Mouse (Mus musculus): ENCODE results near the gene Eri3. TPM values are rescaled to one million over a fixed set of nuclear protein-coding genes. Genes with fewer than 3 reads are reported as not detected.
A peak's percentile ranks its signal among the peaks of the same experiment; 100 is the strongest.

The Eri3 gene
- total RNA-seq (2021) = 67.9 and 76.2 TPM in 2 replicates
- long read RNA-seq, transcript Eri3-201 (9 exons, 1,719 nt) = major isoform, 23 of 53 reads
- long read RNA-seq, partial matches to known transcripts = 7 of 53 reads
- long read RNA-seq, other reads (novel, unspliced or antisense) = 23 of 53 reads

GRCm38 (mm10) chr4:117550140-117550851, at the start of gene Eri3:
TSS of gene Eri3 (plus strand) at chr4:117550365.
- DNase-seq = peak; percentile 97

GRCm38 (mm10) chr4:117518246-117518645, 31.9 kb upstream of the Eri3 start:
- DNase-seq = no peak

GRCm38 (mm10) chr4:117521350-117521749, 28.8 kb upstream of the Eri3 start:
- no peak for DNase-seq

- no peak for DNase-seq
Observed at GRCm38 (mm10) chr4:117525990-117526389, 24.2 kb upstream of the Eri3 start.

GRCm38 (mm10) chr4:117527116-117527899, 22.9 kb upstream of the Eri3 start:
- no peak for DNase-seq

- peak; percentile 61 for DNase-seq
Observed at GRCm38 (mm10) chr4:117527952-117528351, 22.2 kb upstream of the Eri3 start.

- DNase-seq = no peak
Observed at GRCm38 (mm10) chr4:117529843-117530242, 20.3 kb upstream of the Eri3 start.

GRCm38 (mm10) chr4:117535496-117536200, 14.5 kb upstream of the Eri3 start:
- DNase-seq = no peak

GRCm38 (mm10) chr4:117537002-117537401, 13.2 kb upstream of the Eri3 start:
- no peak for DNase-seq

- no peak for DNase-seq
Observed at GRCm38 (mm10) chr4:117539329-117539980, 10.7 kb upstream of the Eri3 start.

GRCm38 (mm10) chr4:117540571-117540970, 9.6 kb upstream of the Eri3 start:
- DNase-seq = no peak

GRCm38 (mm10) chr4:117545448-117545847, 4.7 kb upstream of the Eri3 start:
- DNase-seq = no peak

GRCm38 (mm10) chr4:117546616-117547015, 3.5 kb upstream of the Eri3 start:
- no peak for DNase-seq

- DNase-seq = no peak
Observed at GRCm38 (mm10) chr4:117549576-117549975, 589 bp upstream of the Eri3 start.

GRCm38 (mm10) chr4:117551144-117552000, 1.2 kb downstream of the Eri3 start:
- DNase-seq = no peak

GRCm38 (mm10) chr4:117555495-117555894, 5.3 kb downstream of the Eri3 start:
- DNase-seq = no peak

- no peak for DNase-seq
Observed at GRCm38 (mm10) chr4:117556372-117556771, 6.2 kb downstream of the Eri3 start.

GRCm38 (mm10) chr4:117557068-117557645, 7.0 kb downstream of the Eri3 start:
- no peak for DNase-seq

- no peak for DNase-seq
Observed at GRCm38 (mm10) chr4:117563967-117564366, 13.8 kb downstream of the Eri3 start.

- no peak for DNase-seq
Observed at GRCm38 (mm10) chr4:117568846-117569245, 18.7 kb downstream of the Eri3 start.

- DNase-seq = no peak
Observed at GRCm38 (mm10) chr4:117570964-117571363, 20.8 kb downstream of the Eri3 start.

All from adrenal gland, postnatal 25 days (tissue).